Mouse (Mus musculus) heart, adult 2 months (tissue): ENCODE measurements around the gene Gfap.

ENCODE experiments used
- CTCF ChIP-seq: fragments of 200-600 bp; IDR thresholded peaks from 2 replicates; pipeline ENCODE4 v1.8.1; 2022; ENCODE audit warnings: antibody characterized with exemption, mild to moderate bottlenecking, moderate library complexity
- EP300 ChIP-seq: fragments of 200-500 bp; IDR thresholded peaks from 2 replicates; pipeline ENCODE4 v1.6.1; 2011; ENCODE audit warnings: low read depth, low read length, control low read depth; ENCODE audit not compliant: insufficient read depth
- POLR2A ChIP-seq: fragments of 200-500 bp; IDR thresholded peaks from 2 replicates; pipeline ENCODE4 v1.6.1; 2011; ENCODE audit warnings: mild to moderate bottlenecking, low read depth, low read length, control low read depth; ENCODE audit not compliant: insufficient read depth

DNA sequence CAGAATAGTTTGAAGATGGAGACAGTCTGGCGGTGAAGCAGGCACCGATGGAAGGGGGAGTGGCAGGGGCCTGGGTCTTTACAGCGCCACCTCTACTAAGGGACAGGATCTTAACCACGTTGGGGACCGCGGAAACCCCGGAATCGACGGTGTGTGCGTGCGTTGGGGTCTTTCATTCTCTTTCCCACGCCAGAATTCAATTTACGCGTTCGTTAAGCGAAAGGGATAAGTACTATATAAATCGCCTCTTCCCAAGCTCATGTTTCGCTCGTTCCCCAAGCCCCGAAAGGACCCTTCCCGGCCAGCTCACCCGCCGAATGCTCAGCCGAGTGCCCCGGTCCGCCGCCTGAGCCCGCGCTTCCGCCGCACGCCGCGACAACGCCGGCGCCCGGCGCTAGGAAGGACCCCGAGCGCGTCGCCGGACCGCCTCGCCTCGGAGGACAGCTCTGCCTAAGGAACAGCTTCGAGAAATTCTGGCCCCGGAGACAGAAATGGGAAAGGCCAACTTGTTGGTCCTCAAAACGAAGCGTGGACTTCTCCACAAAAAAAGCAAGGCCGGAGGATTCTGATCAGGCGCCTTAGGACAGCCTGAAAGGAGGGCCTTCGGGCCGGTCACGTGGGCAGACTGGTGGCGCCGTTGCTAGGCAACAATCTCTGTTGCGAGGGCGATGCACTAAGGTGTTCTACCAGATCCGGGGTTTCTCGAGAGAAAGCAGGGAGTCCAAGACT is 20.0 kb downstream of the Gfap start, which contains the start of the genes Eftud2 and Ccdc103:
- TF ChIP-seq CTCF (no peak), POLR2A (peak; percentile 80), EP300 (peak; percentile 77; the same call in 1 of the 2 replicates)
